Mouse (Mus musculus) cerebellum, postnatal 25 days (tissue): ENCODE data around the gene Fbxo2.
"Not testable (repeated sequence)": the region's sequence is repeated elsewhere in the genome, so short reads cannot be mapped to it uniquely, and the experiment has no call there.

Source experiments
- DNase-seq, 2 experiments: peaks; one replicate each; pipeline ENCODE4 v3.0.0; 2021; ENCODE audit warnings: mixed read lengths in 2 of 2

Fbxo2 gene

DNA sequence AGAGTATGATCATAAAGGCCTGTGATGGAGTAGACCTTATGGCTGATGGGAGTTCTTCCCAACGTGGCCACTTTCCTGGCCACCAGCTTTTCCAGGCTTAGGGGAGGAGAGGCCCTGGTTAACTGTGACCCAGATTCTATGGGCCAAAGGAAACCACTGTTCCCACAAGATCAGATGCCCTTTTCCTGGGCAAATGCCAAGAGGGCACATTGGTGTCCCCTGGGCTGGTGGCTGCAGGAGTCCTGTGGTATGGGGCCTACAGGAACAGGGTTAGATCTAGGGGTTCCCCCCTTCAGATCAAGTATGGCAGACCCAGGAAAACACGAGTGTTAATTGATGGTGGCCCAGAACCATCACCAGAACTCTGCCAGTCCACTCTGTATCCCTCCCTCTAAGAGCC lies 12.7 kb upstream of the Fbxo2 start:
- no peak for DNase-seq

DNA sequence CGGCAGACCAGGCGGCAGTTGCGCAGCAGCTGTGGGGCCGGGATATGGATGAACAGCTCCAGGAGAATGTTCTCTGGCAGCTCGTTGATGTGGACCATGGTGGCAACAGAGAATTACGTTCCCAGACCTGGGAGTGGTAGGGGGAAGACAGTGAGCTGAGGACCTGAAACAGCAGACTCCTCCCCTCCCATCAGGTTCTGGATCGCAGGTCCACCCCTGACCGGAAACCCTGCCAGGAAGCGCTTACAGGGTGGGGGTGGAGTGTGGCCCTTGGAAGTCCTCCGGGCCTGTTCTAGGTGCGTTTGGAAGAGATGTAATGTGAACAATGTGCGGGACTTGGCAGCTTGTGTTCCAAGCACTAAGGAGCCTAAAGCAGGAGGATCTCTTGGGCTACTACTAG lies 10.9 kb upstream of the Fbxo2 start:
- no peak for DNase-seq

DNA sequence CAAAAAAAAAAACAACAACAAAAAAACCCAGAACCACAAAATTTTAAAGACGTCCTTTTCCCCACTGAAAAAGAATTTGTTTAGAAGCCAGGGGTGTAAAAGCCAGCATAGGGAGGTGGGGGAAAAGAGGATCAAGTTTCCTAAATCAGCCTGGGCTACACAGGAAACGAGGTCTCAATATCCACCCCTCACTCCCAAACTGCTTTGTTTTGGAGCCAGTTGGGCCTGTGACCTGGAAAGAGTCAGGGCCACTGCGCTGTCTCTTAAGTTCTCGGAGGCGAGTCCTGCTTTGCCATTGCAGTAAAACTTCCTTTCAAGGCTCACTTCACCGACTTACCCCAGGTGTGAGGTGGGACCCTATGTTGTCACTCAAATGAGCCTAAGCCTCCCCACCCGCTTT lies 10.2 kb upstream of the Fbxo2 start:
- DNase-seq = no peak

DNA sequence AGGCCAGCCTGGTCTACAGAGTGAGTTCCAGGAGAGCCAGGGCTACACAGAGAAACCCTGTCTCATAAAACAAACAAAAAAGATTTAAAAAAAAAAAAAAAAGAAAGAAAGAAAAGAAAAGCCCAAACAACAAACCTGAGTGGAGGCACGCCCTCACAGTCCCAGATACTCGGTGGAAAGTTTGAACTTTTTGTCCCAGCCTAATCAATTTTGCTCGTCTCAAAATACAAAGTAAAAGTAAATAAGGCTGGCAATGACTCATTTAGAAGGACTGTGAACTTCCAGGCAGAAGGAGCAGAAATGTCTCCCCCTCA lies 9.5 kb upstream of the Fbxo2 start:
- no peak for DNase-seq

DNA sequence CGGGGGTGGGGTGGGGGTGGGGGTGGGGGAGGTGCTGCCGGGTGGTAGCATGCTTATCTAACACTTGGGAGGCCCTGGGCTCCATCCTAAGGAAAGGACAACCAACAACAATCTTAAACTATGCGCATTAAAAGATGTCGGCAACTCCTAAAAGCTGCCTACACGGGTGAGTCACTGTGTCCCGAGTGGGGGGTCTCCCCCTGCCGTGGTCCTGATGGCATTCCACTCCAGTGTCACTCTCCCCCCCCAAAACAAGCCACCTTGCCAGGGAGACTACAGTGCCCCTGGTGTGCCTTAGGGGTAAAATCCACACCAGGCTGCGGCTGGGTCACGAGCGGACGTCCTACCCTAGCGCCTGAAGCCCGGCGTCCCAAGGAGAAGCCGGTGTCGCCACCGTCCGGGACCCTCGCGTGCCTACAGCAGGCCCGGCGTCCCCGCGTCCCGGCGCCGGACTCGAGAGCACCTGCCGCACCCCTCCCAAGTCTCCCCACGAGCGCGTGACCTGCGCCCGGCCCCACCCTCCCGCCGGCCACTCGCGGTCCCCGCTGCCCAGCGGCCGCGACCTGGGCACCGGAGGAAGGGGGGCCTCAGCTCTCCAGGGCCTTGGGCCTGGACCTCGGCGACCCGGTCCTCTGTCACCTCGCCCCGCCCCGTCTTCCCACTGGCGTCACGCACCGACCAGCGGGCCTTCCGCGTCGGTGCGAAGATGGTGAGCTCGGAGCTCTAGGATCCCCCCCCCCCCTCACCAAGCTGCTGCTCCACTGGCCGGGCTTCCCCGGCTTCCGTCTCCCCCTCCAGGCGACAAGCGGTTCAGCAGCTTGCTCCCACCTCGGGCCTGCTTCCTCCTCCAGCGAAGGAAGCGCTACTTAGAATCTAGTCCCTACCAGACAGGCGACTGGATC lies 8.9 kb upstream of the Fbxo2 start, which contains the start of gene Fbxo6:
Fbxo6 (minus strand) TSS at position 874 of the 902 bp plus-strand sequence.
- peak; percentile 89 to 92 for DNase-seq

DNA sequence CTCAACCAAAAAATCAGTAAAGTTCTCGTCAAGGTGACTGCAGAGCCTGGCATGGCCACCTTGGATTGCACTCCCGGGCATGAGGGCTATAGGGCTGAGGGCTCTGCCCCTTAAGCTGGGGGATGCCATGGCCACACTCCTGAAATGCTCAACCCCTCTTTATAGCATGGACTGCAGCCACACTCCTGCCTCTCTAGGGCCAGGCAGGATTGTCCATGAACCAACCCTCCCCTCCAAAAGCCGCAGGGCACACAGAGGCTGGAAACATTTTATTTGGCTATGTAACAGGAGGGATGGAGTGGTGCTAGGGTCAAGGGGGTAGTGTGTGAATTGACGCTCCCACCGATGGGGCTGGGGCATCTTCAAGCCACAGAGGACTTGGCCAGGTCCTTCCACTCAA lies 7.9 kb upstream of the Fbxo2 start:
- DNase-seq = no peak

DNA sequence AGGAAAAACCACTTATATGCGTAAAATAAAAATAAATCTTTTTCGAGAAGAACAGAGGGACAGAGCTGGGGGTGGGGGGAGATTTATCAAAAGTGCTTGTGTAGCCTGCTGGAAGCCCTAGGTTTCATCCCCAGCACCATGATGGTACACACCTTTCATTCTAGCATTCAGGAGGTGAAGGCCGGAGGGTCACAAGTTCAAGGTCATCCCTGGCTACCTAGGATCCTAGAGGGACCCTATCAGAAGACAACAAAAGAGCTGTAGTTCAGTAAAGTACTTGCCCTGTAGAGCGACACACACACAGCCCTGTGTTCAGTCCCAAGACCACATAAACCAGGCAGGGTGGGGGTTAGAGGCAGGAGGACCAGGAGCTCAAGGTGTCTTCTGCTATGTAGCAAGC lies 6.4 kb upstream of the Fbxo2 start:
- no peak for DNase-seq

DNA sequence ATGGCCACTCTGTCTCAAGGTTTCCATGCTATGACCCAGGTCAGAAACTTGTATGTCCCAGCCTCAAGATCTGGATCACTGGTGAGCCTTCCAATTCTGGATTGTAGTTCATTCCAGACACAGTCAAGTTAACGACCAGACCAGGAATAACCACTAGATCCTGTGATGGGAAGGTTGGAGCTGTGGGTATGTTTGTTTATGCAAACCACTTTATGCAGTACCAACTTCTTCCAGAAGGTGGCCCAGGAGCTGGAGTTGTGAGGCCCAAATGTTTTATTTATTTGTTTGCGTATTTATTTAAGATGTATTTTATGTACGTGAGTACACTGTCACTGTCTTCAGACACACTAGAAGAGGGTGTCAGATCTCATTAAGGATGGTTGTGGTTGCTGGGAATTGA lies 5.4 kb upstream of the Fbxo2 start:
- peak in 1 of 2 experiments; percentile 76 for DNase-seq

DNA sequence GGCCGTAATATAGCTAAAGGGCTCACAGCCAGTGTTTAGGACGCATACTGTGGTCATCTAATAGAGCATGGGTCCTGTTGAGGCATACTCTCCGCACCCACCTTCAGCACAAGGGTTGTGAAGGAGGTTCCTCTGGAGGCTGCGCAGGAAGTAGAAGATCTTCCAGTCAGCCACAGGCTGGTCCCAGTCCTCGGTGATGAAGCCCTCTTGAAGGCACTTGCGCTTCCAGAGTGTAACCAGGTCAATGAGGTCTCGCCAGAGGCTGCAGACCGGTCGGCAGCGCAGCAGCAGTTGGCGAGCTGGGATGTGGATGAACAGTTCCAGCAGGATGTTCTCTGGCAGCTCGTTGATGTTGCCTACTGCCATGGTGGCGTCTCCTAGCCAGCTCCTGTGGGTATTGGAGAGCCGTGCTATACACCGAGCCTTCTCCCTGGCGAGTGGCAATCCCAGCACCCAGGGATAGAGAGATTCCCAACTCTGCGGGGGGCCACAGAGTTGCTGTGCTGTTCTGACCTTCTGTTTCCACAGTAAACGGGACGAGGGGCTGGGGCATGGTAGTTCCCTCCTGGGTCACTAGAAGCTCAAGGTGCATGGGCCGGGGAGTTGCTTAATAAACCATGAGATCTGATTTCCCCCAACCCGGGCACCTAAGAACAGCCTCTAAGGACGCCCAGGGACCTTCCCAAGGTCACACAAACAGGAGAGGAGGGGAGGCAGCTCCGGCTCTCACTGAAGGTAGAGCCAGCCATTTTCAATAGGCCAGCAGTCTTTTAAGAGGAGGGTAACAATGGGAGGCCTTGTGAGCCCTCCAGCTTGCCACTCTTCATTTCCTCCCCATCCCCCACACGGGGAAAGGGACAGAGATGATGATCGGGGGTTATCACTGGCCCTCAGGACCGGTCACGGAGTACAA lies 1.7 kb upstream of the Fbxo2 start:
- DNase-seq = peak; percentile 66

DNA sequence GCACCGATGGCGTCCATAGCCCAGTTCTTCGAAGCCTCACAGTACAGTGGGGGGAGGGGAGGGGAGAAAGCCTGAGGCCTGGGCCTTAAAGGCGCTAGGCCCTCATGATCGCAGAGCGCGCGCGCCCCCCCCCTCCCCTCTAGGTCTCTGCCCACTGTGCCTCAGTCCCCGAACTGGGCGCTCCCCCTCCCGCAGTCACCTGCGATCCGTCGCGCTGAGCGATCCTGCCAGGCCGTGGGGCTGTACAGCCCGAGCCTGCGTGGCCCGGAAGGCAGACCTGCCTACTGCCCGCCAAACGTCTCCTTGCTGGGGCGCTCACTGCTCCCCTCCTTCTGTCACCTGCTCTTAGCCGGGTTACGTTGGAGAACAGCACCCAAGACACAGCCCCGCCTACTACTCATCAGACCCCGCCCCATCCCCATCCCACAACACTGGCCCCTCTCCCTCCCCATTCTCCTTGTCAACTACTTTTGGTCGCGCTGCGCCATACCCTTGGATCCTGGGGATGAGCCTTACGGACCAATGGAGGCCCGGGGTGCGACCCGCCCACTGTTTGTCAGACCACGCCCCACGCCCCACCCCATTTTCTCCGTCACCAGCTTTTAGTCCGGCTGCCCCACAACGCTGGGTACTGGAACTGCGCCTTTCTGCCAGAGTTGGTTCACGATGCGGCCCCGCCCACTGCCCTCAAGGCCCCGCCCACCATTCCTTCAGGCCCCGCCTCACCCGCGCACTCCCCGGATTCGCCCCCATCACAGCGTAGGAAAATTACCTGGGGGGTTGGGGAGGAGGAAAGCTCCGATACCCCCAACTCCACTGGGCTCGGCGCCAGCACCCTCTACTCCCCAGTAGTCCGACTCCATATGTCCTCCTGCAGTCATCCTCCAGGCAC lies 631 bp upstream of the Fbxo2 start:
- DNase-seq = peak; percentile 98

DNA sequence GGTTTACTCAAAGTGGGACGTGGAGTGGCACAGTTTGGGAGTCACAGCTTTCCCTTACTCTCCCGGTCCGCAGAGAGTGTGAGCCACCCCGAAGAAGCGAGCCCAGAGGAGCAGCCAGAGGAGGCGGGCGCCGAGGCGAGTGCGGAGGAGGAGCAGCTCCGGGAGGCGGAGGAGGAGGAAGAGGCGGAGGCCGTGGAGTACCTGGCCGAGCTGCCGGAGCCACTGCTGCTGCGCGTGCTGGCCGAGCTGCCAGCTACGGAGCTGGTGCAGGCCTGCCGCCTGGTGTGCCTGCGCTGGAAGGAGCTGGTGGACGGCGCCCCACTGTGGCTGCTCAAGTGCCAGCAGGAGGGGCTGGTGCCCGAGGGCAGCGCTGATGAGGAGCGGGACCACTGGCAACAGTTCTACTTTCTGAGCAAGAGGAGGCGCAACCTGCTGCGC lies 3.6 kb downstream of the Fbxo2 start:
- DNase-seq = peak; percentile 69 to 77

DNA sequence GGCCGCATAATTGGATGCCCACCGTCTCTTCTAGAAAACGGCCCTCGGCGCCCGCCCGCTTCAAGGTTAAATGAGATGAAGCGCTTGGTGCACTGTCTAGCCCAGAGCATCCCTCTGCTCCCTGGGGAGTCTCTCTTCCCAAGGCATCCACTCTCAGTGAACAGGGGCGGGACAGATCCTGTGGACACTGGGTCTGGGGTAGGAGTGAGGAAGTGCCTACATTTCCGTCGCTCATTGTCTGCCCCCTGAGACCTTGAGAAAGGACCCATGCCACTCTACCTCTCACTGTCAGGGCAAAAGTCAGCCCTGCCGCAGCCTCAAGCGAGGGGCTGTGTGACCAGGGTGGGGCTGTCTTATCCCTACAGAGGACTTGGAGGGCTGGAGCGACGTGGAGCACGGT lies 4.0 kb downstream of the Fbxo2 start:
- DNase-seq = no peak

DNA sequence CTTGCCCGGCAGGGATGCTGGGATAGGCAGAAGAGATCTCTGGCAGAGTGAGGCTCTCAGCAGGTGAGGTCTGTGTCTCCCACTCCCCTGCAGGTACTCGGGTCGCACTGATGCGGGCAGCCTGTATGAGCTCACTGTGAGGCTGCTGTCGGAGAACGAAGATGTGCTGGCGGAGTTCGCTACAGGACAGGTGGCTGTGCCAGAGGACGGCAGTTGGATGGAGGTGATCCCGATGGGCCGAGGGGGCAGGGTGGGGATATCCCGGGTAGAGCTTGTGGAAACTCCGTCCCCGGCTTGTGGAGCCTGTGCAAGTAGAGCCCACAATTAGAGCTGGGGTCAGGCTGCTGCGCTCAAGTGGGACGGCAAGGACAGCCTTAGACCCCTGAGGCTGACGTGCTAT lies 5.1 kb downstream of the Fbxo2 start:
- DNase-seq = peak in 1 of 2 experiments; percentile 31

DNA sequence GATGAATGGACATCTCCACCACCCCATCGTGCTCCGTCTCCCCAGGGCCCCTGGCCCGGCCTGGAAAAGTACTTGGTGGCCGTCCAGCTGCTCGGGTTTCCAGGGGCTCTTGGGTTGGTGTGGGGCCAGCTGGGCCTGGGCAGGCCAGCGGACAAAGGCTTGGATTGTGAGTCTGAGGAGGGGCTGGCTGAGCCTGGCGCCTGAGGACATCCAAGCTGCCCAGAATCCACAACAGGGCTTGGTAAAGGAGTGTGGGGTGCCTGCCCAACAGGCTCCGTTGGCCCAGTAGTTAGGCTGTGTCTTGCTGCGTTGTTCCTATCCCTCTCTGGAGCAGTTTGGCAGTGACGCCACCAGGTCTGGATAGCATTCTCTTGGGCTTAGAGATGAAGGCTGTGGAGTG lies 6.0 kb downstream of the Fbxo2 start:
- peak; percentile 41 to 69 for DNase-seq

DNA sequence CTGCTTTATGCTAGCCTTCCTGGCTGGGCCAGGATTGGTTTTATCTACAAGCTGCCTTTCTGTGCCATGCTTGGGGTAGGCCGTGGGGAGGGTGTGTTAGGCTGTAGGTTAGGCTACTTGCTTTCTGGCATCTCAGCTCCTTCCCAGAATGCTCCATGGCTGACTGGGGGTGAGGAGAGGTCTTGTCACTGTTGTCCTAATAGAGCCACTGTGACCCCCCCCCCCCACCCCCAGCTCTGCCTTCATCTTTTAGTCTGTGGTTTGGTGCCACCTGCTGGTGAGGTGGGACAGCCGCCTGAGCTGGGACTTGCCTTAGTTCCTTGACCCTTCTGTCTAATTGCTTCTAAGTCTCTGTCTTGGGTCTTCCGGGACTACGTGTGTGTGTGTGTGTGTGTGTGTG lies 6.6 kb downstream of the Fbxo2 start:
- DNase-seq = peak; percentile 75 to 88

DNA sequence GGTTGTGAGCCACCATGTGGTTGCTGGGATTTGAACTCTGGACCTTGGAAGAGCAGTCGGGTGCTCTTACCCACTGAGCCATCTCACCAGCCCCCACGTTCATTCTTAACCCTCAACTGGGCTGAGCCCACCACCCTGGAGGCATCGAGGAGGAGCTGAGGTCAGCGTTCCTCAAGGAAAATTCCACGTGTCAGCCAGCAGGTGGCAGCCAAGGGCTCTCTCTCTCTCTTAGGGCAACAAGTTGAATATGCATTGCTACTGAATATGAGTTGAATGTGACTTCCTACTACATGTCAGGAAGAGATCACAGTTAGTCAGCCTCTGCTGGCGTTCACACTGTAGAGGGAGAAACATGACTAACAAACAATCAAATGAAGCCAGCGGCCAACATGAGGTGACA lies 7.9 kb downstream of the Fbxo2 start:
- peak; percentile 75 to 85 for DNase-seq

DNA sequence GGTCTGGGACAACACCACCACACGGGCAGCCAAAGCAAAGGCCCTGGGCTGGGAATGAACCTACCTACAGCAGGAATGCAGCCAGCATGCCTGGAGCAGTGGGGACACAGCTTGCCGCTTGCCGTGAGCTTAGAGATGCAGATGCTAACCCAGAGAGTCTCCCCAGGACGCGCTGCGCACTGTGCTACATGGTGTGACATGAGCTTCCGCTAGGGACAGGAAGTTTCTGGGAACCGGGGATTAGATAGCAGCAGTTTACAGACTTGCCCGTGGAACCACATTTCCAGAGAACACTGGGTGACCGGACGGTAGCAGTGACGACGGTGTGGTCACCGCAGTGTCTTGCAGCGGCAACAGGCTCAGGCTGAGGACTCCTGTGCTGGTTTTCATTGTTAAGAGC lies 9.2 kb downstream of the Fbxo2 start:
- DNase-seq = peak in 1 of 2 experiments; percentile 18

DNA sequence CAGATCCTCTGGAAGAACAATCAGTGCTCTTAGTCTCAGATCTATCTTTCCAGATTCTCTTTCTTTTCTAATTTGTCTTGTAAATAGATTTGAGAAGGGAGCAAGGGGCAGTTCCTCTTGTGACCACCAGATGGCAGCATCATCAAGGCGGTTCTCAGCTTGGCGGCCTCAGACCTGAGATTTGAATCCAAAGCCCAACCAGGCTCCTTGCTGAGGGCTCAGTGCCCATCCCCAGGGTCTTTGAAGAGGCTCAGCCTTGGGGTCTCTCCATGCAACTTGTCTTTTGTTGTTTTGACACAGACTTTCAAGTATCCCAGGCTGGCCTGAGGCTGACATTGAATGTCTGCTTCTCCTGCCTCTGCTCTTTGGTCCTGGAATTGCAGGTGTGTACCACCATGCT lies 10.4 kb downstream of the Fbxo2 start:
- DNase-seq = peak; percentile 73 to 78

DNA sequence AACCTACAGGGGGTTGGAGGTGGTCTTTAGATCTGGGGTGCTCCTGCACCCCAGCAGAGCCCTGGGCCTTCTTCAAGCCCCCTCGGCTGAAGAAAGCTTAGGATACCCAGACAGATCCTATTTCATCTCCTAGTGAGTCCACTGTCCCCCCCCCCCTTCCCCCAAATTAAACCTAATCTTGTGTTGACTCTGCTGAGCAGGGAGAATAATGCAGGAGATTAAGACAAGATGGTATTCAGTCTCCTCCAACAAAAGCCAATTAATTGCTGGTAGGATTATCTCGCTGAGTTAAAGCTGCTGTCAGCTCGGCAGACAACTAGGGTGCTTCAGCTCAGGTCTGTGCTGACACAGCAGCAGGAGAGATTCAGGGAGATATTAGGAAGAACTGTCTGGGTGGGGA lies 10.8 kb downstream of the Fbxo2 start:
- DNase-seq = no peak

DNA sequence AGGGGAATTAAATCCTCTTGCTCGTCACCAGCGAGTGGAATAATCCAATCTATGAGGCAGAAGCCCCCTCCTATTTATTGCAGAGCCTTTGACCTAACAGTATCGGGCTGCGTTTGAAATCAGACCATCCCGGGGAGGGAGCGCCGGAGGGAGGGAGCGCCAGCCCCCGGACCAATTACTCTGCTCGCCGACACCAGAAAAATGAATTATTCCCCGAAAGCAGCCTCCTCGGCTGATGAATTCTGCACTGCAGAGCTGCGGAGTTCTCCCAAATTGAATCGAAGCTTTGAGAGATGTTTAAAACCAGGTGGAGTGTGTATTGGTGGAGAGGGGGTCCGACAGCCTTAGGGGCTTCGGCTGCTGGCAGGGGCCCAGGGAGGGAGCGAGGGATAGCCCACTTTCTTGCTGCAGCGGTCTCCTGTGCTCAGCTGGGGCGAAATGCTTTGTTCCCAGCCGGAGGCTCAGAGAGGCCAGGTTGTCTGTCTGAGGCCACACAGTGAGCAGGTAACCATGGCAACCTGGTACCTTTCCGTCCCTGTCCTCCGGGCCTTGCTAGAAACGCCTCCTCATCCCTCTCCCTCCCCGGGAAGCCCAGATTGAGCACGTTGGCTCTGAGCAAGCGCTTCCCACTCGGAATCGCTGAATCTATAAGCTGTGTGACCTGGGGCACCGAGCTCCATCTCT lies 13.5 kb downstream of the Fbxo2 start:
- peak; percentile 69 to 74 for DNase-seq

DNA sequence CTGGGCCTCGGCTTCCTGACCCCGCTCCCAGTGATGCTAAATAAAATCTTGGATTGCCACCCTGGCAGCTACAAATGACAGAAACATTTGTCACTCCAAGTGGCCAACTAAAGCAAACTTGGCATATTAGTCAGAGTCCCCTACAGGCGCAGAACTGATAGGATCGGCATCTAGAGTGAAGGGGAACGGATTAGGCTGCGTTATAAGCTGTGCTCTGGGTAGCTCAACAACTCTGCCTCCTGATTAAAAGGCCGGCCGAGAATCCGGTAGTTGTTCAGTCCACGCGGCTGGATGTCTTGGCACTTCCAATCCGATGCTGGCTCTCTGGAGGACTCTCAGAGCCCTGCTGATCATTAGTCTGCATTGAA lies 14.1 kb downstream of the Fbxo2 start:
- peak in 1 of 2 experiments; percentile 33 for DNase-seq

DNA sequence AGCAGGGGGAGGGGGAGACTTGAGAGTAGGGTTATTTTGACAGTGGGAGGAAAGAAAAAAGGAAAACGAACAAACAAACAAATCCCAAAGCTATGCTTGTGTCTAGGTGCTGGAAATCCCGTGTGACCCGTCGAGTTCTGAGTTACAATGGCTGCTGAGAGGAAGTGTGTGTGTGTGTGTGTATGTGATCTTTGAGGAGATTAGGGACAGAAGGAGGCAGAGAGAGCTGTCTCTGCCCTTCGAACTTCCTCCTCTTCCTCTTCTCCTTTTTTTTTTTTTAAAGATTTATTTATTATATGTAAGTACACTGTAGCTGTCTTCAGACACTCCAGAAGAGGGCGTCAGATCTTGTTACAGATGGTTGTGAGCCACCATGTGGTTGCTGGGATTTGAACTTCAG lies 16.2 kb downstream of the Fbxo2 start:
- not testable (repeated sequence) for DNase-seq
